Mouse (Mus musculus): ENCODE data around the gene Abcc5.
"Not testable (repeated sequence)": the region's sequence is repeated elsewhere in the genome, so short reads cannot be mapped to it uniquely, and the experiment has no call there.

The Abcc5 gene

GRCm38 (mm10) chr16:20422938-20423730, 3.1 kb downstream of the Abcc5 start:
- no peak for DNase-seq (ENCODE audit: low read depth)

DNA sequence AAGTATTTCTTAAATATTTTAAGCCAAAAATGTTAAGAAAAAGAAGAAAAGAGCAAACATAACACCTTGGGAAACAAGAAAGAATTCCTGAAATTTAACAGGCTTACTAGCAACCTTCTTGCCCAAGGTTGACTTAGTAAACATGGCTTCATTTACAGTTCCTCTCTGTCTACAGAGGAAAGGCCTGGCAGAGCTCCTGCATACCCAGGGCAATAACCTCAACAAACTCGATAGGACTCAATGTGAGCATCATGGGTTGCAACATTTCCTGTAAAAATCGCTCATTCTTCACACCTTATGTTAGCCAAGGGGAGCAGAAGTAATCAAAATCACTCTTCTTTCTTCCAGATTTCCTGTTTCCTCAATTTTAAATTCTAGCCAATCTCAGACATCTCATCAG, 8.1 kb downstream of the Abcc5 start:
- no peak for DNase-seq (ENCODE audit: low read depth)

DNA sequence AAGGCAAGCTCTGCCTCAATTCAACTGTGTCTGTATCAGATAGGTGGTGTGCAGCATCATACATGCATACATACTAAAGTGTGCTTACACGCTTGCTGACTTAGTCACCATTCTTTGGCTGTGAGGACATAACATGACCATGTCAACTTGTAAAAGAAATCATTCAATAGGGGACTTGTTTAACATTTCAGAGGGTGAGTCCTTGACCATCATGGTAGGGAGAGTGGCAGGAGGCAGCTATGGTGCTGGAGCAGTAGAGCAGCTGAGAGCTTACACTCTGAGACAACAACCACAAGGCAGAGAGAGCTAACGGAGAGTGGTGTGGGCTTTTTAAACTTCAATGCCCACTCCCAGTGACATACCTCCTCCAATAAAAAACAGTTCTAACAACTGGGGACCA, 9.9 kb downstream of the Abcc5 start:
- DNase-seq (ENCODE audit: low read depth) = no peak

DNA sequence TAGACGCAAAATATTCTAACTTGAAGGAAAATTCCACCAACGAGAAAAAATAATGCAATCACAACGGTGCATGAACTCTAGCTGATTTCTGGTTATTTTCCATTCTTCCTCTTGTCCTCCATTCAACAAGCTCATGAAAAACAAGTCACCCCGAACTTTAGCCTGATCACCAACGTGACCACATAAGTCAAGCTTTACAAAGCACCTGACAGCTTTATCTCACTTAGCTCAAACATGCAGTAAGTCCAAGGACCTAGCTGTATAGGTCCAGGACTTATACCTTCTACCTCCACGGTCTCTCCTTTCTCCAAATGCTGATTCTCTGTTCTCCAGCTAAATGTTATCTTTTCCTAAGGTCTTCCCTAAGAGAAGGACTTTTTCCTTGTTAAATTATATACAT, 10.4 kb downstream of the Abcc5 start:
- DNase-seq (ENCODE audit: low read depth) = no peak

DNA sequence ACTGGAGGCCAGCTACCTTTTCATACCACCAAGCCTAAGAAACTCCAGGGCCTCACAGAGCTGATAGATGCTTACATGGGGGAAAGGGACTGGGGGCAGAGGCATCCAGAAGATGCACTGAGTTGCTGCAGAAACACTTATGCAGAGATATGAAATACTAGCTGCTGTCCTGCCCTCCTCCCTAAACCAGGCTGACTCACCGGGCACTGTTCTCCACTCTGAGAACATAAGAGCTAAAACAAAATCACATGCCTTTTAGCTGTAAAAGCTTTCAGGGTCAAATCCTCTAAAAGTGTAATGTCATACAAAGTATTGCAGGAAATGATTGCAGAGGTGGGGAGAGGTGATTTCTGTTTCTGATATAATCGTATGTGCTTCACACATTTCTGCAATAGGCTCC, 11.0 kb downstream of the Abcc5 start:
- no peak for DNase-seq (ENCODE audit: low read depth)

DNA sequence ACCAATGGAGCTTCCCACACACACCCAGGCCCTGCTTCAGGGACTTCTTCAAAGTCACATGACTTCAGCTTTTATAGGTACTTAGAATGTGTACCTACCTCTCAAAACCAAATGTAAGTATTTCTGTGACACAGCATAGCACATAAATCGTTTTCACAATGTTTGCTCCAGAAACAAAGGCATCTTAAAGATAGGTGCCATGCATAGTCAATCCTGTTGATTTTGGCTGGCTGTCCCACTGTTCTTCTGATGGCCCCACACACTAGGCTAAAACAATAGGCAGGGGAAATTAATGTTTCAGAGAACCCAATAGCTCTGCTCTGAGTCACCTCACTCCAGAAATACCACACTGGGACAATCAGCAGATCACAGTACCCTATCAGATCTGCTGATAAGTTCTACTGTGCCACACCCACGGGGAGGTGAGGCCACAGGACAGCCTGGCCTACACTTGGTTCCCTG, 12.3 kb downstream of the Abcc5 start:
- no peak for DNase-seq (ENCODE audit: low read depth)

DNA sequence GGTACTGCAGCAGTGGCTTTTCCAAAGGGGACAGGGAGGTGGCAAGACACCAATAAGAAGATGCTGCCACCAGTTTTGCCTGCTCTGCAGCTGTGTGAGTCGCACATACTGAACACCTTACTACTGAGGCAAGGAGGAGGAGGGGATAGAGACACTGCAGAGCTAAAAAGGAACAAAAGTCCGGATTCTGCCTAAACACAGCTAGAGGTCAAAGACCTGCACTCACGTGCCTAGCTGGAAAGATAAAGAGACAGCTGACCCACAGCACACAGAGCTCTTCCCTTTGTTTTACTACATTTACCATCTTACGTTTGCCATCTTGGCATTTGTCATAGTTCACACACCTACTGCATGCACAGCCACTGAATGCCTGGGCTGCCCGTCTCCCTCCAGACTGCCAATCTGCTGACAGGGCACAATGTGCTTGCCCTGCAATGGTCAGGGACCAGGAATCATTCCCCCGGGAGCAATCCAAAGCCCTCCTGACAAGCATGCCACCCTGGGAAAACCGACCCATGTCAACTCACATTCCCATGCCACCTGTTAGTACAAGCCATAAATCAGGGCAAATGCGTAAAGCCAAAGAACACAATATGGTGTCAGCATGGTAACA, 14.1 kb downstream of the Abcc5 start:
- DNase-seq (ENCODE audit: low read depth) = no peak

- no peak for DNase-seq (ENCODE audit: low read depth)
Measured at GRCm38 (mm10) chr16:20405335-20405734, 20.9 kb downstream of the Abcc5 start.

DNA sequence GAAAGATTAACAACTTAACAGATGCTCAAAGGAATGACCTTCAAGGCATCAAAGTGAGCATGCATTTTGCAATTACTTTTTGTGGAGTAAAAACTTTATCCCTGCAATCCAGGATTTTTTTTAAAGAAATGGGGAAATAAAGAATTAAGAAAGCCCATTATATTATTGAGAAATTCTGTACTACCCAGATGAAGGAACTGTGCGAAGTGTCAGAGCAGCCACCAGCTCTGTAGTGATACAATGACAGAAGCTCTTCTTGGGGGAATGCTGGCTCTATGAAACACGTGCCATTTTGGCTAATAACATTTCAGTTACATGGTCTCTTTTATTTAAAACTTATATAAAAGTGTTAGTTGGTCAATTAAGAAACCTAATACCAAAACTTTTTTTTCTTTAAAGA, 22.9 kb downstream of the Abcc5 start:
- DNase-seq (ENCODE audit: low read depth) = no peak

- DNase-seq (ENCODE audit: low read depth) = no peak
Measured at GRCm38 (mm10) chr16:20401592-20401991, 24.6 kb downstream of the Abcc5 start.

GRCm38 (mm10) chr16:20400707-20401591, 25.2 kb downstream of the Abcc5 start:
- DNase-seq (ENCODE audit: low read depth) = no peak

GRCm38 (mm10) chr16:20396851-20397250, 29.3 kb downstream of the Abcc5 start:
- DNase-seq (ENCODE audit: low read depth) = no peak

GRCm38 (mm10) chr16:20395216-20395907, 30.8 kb downstream of the Abcc5 start:
- peak; percentile 3 for DNase-seq (ENCODE audit: low read depth)

GRCm38 (mm10) chr16:20391753-20392152, 34.4 kb downstream of the Abcc5 start:
- no peak for DNase-seq (ENCODE audit: low read depth)

DNA sequence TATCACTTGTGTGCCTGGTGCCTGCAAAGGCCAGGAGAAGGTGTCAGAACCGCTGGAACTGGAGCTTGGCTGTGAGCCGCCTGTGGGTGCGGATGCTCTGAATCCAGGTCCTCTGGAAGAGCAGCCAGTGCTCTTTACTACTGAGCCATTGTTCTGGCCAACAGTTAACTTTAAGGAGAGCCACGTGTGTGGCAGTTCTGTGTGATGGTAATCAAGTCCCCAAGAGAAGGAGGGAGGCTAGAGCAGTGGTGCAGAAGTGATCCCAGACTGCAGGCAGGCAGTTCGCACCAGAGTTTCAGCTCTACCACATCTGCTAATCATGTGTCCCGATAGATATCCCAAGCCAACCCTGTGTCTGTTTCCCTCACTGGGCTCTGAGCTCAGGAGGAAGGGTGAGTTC, 36.0 kb downstream of the Abcc5 start:
- no peak for DNase-seq (ENCODE audit: low read depth)

- no peak for DNase-seq (ENCODE audit: low read depth)
Measured at GRCm38 (mm10) chr16:20381031-20381430, 45.2 kb downstream of the Abcc5 start.

- DNase-seq (ENCODE audit: low read depth) = no peak
Measured at GRCm38 (mm10) chr16:20375341-20375740, 50.9 kb downstream of the Abcc5 start.

GRCm38 (mm10) chr16:20371731-20372130, 54.5 kb downstream of the Abcc5 start:
- DNase-seq (ENCODE audit: low read depth) = no peak

- no peak for DNase-seq (ENCODE audit: low read depth)
Measured at GRCm38 (mm10) chr16:20368221-20368620, 58.0 kb downstream of the Abcc5 start.

DNA sequence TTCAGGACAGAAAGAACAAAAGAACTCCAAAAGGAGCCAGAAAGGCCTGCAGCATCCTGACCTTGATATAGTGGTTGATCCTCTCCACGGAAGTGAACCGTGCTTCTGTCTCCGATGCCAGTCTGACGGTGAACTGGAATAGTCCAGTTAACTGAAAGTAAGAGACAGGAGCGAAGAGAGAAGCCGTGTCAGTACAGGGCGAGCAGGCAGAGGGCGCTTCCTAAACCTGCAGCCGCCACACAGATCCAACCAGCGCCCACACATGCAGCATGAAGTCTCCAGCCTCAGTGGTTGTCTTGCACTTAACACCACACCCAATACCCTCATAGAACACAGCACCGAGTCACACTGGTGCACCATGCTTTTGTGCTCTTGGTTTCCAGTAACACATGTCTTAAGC, 64.1 kb downstream of the Abcc5 start:
- no peak for DNase-seq (ENCODE audit: low read depth)

- DNase-seq (ENCODE audit: low read depth) = not testable (repeated sequence)
Measured at GRCm38 (mm10) chr16:20361496-20361895, 64.7 kb downstream of the Abcc5 start.
